Mouse (Mus musculus): ENCODE results near the gene Fam83d. TPM values are rescaled to one million over a fixed set of nuclear protein-coding genes. Genes with fewer than 3 reads are reported as not detected.
"Not testable (repeated sequence)": the region's sequence is repeated elsewhere in the genome, so short reads cannot be mapped to it uniquely, and the experiment has no call there.

The Fam83d gene
- polyA plus RNA-seq, 1 experiment from 2014 or later = 21.7 TPM

DNA sequence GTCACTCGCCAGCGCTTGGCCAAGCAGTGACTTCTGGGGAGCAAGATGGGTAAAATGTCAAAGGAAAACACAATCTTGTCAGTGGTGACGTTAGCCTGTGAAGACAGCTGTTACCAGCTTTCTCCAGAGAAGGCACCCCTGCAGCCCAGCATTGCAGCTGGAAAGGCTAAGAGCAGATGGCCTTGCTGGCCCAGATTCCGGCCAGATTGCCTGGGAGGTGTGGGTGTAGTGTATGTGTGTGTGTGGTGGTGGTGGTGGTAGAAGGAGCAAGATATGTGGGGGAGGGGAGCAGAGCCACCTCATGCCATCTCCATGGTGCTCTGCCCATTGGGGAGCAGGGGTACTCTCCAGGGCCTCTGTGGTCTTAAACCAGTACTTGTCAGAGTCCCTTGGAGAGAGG is 34.8 kb upstream of the Fam83d start:
- Histone ChIP-seq H3K36me3 (no peaks in the 10 kb centered on the region), H3K4me1 (no peaks in the 10 kb centered on the region), H3K27me3 (replicated peaks) (no peaks in the 10 kb centered on the region), H3K9ac (no peak overlapping the region), H3K27ac (no peak overlapping the region), H3K4me2 (no peak overlapping the region), H3K4me3 (no peak overlapping the region), H3K9me3 (replicated peaks) (no peaks in the 10 kb centered on the region)
- no peak for ATAC-seq
- 66% methylated on average over 4 of the region's 4 CpGs for WGBS (ENCODE audit: insufficient replicate concordance)

DNA sequence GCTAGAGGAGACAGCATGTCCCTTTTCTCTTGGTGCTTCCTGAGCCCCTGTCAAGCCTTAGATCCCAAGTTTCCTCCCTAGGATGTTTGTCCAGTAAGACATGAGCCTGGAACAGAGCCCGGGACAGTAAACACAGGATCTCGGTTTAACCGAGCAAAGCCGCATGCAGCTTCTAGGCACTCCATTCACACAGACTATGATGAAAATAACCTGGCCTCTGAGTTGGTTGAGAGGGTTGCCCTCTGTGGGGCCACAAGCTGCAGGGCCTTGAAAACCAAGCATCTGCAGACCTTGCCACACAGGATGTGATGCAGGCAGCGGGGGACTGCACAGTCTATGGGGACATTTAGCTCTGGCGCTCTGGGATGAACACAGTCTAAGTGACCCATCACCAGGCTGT is 34.0 kb upstream of the Fam83d start:
- no peak for ATAC-seq

GRCm38 (mm10) chr2:158734500-158735152 is 33.3 kb upstream of the Fam83d start:
- H3K9ac ChIP-seq = no peak overlapping the region
- H3K27ac ChIP-seq = no peak overlapping the region
- no peak overlapping the region for H3K4me2 ChIP-seq
- no peaks in the 10 kb centered on the region for H3K27me3 ChIP-seq (replicated peaks)
- H3K4me1 ChIP-seq = no peaks in the 10 kb centered on the region
- no peaks in the 10 kb centered on the region for H3K9me3 ChIP-seq (replicated peaks)
- H3K36me3 ChIP-seq = no peaks in the 10 kb centered on the region
- no peak overlapping the region for H3K4me3 ChIP-seq
- no peak for ATAC-seq
- WGBS (ENCODE audit: insufficient replicate concordance) = 62% methylated on average over 7 of the region's 7 CpGs

More for the DNA sequence above, 34.0 kb upstream of the Fam83d start:
- H3K9me3 ChIP-seq (replicated peaks) = no peaks in the 10 kb centered on the region
- no peak overlapping the region for H3K27ac ChIP-seq
- no peaks in the 10 kb centered on the region for H3K4me1 ChIP-seq
- WGBS (ENCODE audit: insufficient replicate concordance) = 64% methylated on average over 6 of the region's 6 CpGs
- H3K4me2 ChIP-seq = no peak overlapping the region
- H3K36me3 ChIP-seq = no peaks in the 10 kb centered on the region
- no peak overlapping the region for H3K4me3 ChIP-seq
- no peak overlapping the region for H3K9ac ChIP-seq
- no peaks in the 10 kb centered on the region for H3K27me3 ChIP-seq (replicated peaks)

GRCm38 (mm10) chr2:158735340-158735739 is 32.6 kb upstream of the Fam83d start:
- no peaks in the 10 kb centered on the region for H3K36me3 ChIP-seq
- no peak overlapping the region for H3K9ac ChIP-seq
- no peaks in the 10 kb centered on the region for H3K9me3 ChIP-seq (replicated peaks)
- H3K27ac ChIP-seq = no peak overlapping the region
- ATAC-seq = no peak
- H3K4me1 ChIP-seq = no peaks in the 10 kb centered on the region
- no peak overlapping the region for H3K4me2 ChIP-seq
- 58% methylated on average over 8 of the region's 8 CpGs for WGBS (ENCODE audit: insufficient replicate concordance)
- H3K27me3 ChIP-seq (replicated peaks) = no peaks in the 10 kb centered on the region
- H3K4me3 ChIP-seq = no peak overlapping the region

DNA sequence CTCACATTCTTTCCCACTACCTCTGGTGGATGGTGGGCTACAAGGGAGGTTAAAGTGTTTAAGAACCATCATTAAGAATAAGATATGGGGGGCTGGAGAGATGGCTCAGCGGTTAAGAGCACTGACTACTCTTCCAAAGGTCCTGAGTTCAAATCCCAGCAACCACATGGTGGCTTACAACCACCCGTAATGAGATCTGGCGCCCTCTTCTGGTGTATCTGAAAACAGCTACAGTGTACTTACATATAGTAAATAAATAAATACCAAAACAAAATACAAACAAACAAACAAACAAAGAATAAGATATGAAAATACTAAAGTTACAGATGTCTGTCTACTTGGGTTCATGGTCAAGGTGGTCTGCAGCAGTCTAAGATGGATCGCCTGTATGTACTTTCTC is 31.6 kb upstream of the Fam83d start:
- not testable (repeated sequence) for H3K9ac ChIP-seq, H3K4me1 ChIP-seq
- WGBS (ENCODE audit: insufficient replicate concordance) = 65% methylated on average over 4 of the region's 4 CpGs

DNA sequence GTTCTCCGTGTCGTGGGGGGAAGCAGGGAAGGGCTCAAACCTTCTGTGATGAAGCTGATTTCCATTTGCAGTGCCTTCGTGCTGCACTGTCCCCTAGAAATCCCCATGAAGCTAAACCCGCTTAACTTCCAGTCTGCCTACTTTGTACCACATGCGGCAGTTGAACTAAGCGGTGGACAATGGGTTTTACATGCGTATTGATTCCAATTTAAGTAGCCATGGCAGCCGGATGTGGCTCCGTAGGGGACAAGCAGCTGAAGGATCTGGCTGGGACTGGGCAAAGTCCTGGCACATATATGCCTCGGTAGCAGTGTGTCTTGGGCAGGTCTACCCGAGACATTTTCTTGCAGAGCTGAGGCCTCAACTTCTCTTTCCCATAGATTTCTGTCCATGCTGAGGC is 29.3 kb upstream of the Fam83d start:
- Histone ChIP-seq H3K27ac (no peak overlapping the region), H3K27me3 (replicated peaks) (no peaks in the 10 kb centered on the region), H3K4me3 (no peak overlapping the region), H3K4me1 (no peaks in the 10 kb centered on the region), H3K9ac (no peak overlapping the region), H3K36me3 (no peaks in the 10 kb centered on the region), H3K9me3 (replicated peaks) (no peaks in the 10 kb centered on the region), H3K4me2 (no peak overlapping the region)
- 78% methylated on average over 11 of the region's 11 CpGs for WGBS (ENCODE audit: insufficient replicate concordance)
- no peak for ATAC-seq

More for the DNA sequence above, 31.6 kb upstream of the Fam83d start:
- H3K4me2 ChIP-seq; ATAC-seq; H3K36me3 ChIP-seq; H3K27me3 ChIP-seq (replicated peaks); H3K4me3 ChIP-seq; H3K27ac ChIP-seq; H3K9me3 ChIP-seq (replicated peaks): not testable (repeated sequence)

DNA sequence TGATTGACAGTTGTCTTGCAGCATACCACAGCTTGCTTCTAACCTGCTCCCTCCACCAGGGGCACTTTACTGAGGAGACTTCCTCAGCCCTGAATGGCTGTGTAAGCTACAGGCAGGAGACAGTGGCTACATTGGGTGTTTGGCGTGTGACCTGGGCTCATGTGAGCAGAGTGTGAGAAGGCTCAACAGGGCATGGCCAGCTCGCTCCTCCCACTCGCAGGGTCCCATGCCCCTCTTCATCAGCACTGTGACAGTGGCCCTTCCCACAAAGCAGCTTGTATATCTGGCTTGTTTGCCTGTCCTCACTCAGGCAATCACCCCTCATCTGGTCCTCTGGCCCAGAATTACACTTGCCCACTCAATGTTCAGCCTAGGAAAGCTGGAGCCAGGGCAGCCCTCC is 28.8 kb upstream of the Fam83d start:
- 72% methylated on average over 3 of the region's 3 CpGs for WGBS (ENCODE audit: insufficient replicate concordance)
- H3K4me3 ChIP-seq = no peak overlapping the region
- no peak overlapping the region for H3K4me2 ChIP-seq
- no peak overlapping the region for H3K27ac ChIP-seq
- ATAC-seq = no peak
- no peaks in the 10 kb centered on the region for H3K27me3 ChIP-seq (replicated peaks)
- no peaks in the 10 kb centered on the region for H3K4me1 ChIP-seq
- H3K36me3 ChIP-seq = no peaks in the 10 kb centered on the region
- H3K9me3 ChIP-seq (replicated peaks) = no peaks in the 10 kb centered on the region
- H3K9ac ChIP-seq = no peak overlapping the region

- Histone ChIP-seq H3K4me1 (no peaks in the 10 kb centered on the region), H3K4me3 (no peak overlapping the region), H3K36me3 (no peaks in the 10 kb centered on the region), H3K9me3 (replicated peaks) (no peaks in the 10 kb centered on the region), H3K9ac (no peak overlapping the region), H3K27me3 (replicated peaks) (no peaks in the 10 kb centered on the region), H3K4me2 (no peak overlapping the region), H3K27ac (no peak overlapping the region)
- ATAC-seq = no peak
- WGBS (ENCODE audit: insufficient replicate concordance) = 69% methylated on average over 9 of the region's 9 CpGs
Measured at GRCm38 (mm10) chr2:158741011-158741501, 26.8 kb upstream of the Fam83d start.

GRCm38 (mm10) chr2:158742431-158742830 is 25.5 kb upstream of the Fam83d start:
- Histone ChIP-seq H3K4me1 (no peaks in the 10 kb centered on the region), H3K36me3 (no peaks in the 10 kb centered on the region), H3K9me3 (replicated peaks) (no peaks in the 10 kb centered on the region), H3K9ac (no peak overlapping the region), H3K4me3 (no peak overlapping the region), H3K27me3 (replicated peaks) (no peaks in the 10 kb centered on the region), H3K27ac (no peak overlapping the region), H3K4me2 (no peak overlapping the region)
- WGBS (ENCODE audit: insufficient replicate concordance) = 56% methylated on average over 5 of the region's 5 CpGs
- ATAC-seq = no peak

- Histone ChIP-seq H3K4me3 (no peak overlapping the region), H3K9ac (no peak overlapping the region), H3K27me3 (replicated peaks) (no peaks in the 10 kb centered on the region), H3K4me1 (no peaks in the 10 kb centered on the region), H3K9me3 (replicated peaks) (no peaks in the 10 kb centered on the region), H3K27ac (no peak overlapping the region), H3K4me2 (no peak overlapping the region), H3K36me3 (no peaks in the 10 kb centered on the region)
- ATAC-seq = no peak
- 73% methylated on average over 11 of the region's 11 CpGs for WGBS (ENCODE audit: insufficient replicate concordance)
Measured at GRCm38 (mm10) chr2:158743518-158744141, 24.3 kb upstream of the Fam83d start.

- WGBS (ENCODE audit: insufficient replicate concordance) = 7% methylated on average over 2 of the region's 2 CpGs
- no peak for ATAC-seq
- H3K36me3 ChIP-seq = no peaks in the 10 kb centered on the region
- H3K9me3 ChIP-seq (replicated peaks) = no peaks in the 10 kb centered on the region
- H3K4me3 ChIP-seq = no peak overlapping the region
- H3K4me2 ChIP-seq = no peak overlapping the region
- H3K9ac ChIP-seq = no peak overlapping the region
- H3K27me3 ChIP-seq (replicated peaks) = no peaks in the 10 kb centered on the region
- no peaks in the 10 kb centered on the region for H3K4me1 ChIP-seq
- H3K27ac ChIP-seq = no peak overlapping the region
Measured at GRCm38 (mm10) chr2:158745049-158745482, 22.8 kb upstream of the Fam83d start.

GRCm38 (mm10) chr2:158746164-158746563 is 21.7 kb upstream of the Fam83d start:
- no peak overlapping the region for H3K9ac ChIP-seq
- no peak overlapping the region for H3K4me2 ChIP-seq
- no peak for ATAC-seq
- H3K27me3 ChIP-seq (replicated peaks) = no peaks in the 10 kb centered on the region
- no peaks in the 10 kb centered on the region for H3K9me3 ChIP-seq (replicated peaks)
- no peaks in the 10 kb centered on the region for H3K4me1 ChIP-seq
- no peaks in the 10 kb centered on the region for H3K36me3 ChIP-seq
- H3K27ac ChIP-seq = no peak overlapping the region
- 57% methylated on average over 11 of the region's 11 CpGs for WGBS (ENCODE audit: insufficient replicate concordance)
- H3K4me3 ChIP-seq = no peak overlapping the region

All from liver, embryonic 12.5 days (tissue).